Mouse (Mus musculus) kidney, embryonic 14.5 days (tissue): ENCODE data around the gene Cux2. TPM values are rescaled to one million over a fixed set of nuclear protein-coding genes. Genes with fewer than 3 reads are reported as not detected.

Experiments
- ATAC-seq: fragments of 200-750 bp; cut with Nextera tagmentation; 2 replicates; pipeline ENCODE4 v1.8.0; 2017; ENCODE audit warnings: moderate number of reproducible peaks, mild to moderate bottlenecking, moderate TSS enrichment, moderate library complexity; ENCODE audit not compliant: low FRiP score, low TSS enrichment
- H3K27ac ChIP-seq: fragments of 300-500 bp; sonication (generic); 2 replicates; pipeline ENCODE4 v1.5.1; 2014; ENCODE audit warnings: low read depth, mild to moderate bottlenecking, low read length, moderate library complexity, mixed read lengths
- H3K27me3 ChIP-seq: fragments of 300-500 bp; sonication (generic); 2 replicates; pipeline ENCODE4 v1.6.1; 2014; ENCODE audit warnings: mild to moderate bottlenecking, low read length; ENCODE audit not compliant: control insufficient read depth, insufficient read depth
- H3K36me3 ChIP-seq: fragments of 300-500 bp; sonication (generic); 2 replicates; pipeline ENCODE4 v1.6.1; 2014; ENCODE audit warnings: low read length, mixed read lengths; ENCODE audit not compliant: control insufficient read depth, insufficient read depth
- H3K4me1 ChIP-seq: fragments of 300-500 bp; sonication (generic); 2 replicates; pipeline ENCODE4 v1.6.1; 2014; ENCODE audit warnings: low read length, mixed read lengths; ENCODE audit not compliant: control insufficient read depth, insufficient read depth
- H3K4me2 ChIP-seq: fragments of 300-500 bp; sonication (generic); replicated peaks from 2 replicates; pipeline ENCODE4 v1.6.1; 2014; ENCODE audit warnings: low read depth, mild to moderate bottlenecking, low read length
- H3K4me3 ChIP-seq: fragments of 300-500 bp; sonication (generic); 2 replicates; pipeline ENCODE4 v1.5.1; 2014; ENCODE audit warnings: mild to moderate bottlenecking, low read length
- H3K9ac ChIP-seq: fragments of 300-500 bp; sonication (generic); 2 replicates; pipeline ENCODE4 v1.6.1; 2014; ENCODE audit warnings: low read depth, mild to moderate bottlenecking, low read length, moderate library complexity
- H3K9me3 ChIP-seq: fragments of 300-500 bp; sonication (generic); 2 replicates; pipeline ENCODE4 v1.6.1; 2016; ENCODE audit warnings: low read length; ENCODE audit not compliant: control insufficient read depth
- WGBS: fragments of 180-500 bp; shearing (Covaris S2); extraction: QIAGEN DNeasy Blood & Tissue Kit; methylation state at CpG from one replicate; pipeline ENCODE4 v1.1.7; 2014; 5-methylcytosine and 5-hydroxymethylcytosine counted together
- polyA plus RNA-seq: library from polyadenylated mRNA; unstranded; fragments of >200 nt; fragmentation: Nextera tagmentation; extraction: Ambion mirVana; gene quantifications from 2 replicates; pipeline ENCODE4 v1.2.1, GENCODE M21; 2014

The Cux2 gene
- polyA plus RNA-seq, 1 experiment from 2014 or later, result 15.1 TPM

DNA sequence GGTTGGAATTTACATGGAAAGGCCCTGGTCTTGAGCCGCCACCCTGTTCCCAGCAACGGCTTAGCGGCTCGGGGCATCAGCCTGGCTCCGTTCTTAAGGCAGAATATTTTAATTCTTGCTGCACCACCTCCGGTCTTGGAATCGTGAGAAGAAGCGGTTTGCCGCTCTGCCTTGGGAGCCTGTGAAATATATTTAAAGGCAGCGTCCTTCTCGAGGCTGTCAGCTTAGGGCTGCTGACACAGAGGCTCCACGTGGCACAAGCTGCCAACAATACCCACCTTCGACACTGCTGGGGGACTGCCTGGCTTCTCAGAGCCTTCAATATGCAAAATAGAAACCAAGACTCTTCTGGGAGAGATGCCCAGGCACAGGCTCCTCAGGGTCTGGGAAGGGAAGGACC, 18.7 kb upstream of the Cux2 start:
- Histone ChIP-seq H3K9ac (no peak overlapping the region), H3K4me1 (no peaks in the 10 kb centered on the region), H3K36me3 (no peaks in the 10 kb centered on the region), H3K27ac (no peak overlapping the region), H3K27me3 (no peaks in the 10 kb centered on the region), H3K4me2 (no peak overlapping the region), H3K9me3 (no peaks in the 10 kb centered on the region), H3K4me3 (no peak overlapping the region)
- 82% methylated on average over 13 of the region's 13 CpGs for WGBS
- no peak for ATAC-seq

DNA sequence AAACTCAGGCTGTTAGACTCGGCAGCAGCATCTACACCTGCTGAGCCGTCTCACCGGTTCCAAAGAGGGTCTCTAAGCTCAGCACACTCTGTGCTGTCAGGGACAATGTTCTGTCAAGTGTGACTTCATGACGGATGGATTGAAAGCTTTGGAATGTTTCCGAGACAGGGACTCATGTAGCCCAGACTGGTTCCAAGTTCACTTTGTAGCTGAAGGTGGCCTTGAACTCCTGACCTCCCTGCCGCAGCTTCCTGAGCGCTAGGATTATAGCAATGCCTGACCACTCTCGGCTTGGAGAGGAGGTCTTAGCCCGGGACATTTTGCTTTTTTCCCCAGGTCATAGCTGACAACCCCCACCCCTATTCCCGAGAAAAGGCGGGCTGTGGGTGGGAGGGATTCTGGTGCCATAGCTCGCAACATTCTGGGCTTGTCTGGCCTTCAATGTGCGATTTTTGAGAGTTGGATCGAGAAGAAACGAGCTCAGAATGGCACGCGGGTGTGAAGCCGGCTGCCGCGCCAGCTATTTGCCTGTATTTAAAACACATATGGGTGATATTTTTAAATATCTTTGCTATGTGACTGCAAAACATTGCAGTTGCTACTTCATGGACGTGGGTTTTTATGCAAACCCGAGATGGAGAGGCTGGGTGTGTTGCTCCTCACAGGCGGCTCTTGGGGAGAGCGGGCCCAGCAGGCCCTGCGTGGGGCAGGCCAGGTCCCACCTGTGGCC, 13.5 kb upstream of the Cux2 start:
- Histone ChIP-seq H3K4me3 (no peak overlapping the region), H3K36me3 (no peaks in the 10 kb centered on the region), H3K27me3 (no peaks in the 10 kb centered on the region), H3K9me3 (no peaks in the 10 kb centered on the region), H3K9ac (no peak overlapping the region), H3K27ac (no peak overlapping the region), H3K4me2 (no peak overlapping the region), H3K4me1 (peaks cover 26% of the 10 kb centered on the region)
- no peak for ATAC-seq
- 64% methylated on average over 25 of the region's 25 CpGs for WGBS

DNA sequence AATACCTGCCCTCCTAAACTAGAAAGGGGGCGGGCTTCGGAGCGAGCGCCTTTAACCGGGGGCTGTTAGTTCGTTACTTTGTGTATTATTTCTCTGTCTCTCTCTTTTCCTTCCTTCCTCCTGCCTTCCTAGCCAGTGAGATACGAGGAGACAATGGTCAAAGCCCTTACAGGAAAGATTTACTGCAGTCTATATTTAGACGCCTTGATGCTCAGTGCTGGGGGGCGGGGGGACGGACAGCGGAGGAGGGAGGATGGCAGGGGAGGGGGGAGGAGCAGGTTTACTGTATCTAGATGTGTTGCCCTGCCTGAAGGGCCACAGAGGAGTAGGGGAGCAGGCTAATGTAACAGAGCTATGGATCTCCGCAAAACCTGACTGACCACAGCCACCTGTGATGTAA, 12.6 kb upstream of the Cux2 start:
- H3K27me3 ChIP-seq, result no peaks in the 10 kb centered on the region
- 14% methylated on average over 12 of the region's 12 CpGs for WGBS
- H3K9me3 ChIP-seq, result peaks cover 4% of the 10 kb centered on the region
- 0 out of 2 replicates have a peak overlapping the region, but pooled peaks have one; percentile 6 for H3K27ac ChIP-seq
- H3K4me1 ChIP-seq, result peaks cover 26% of the 10 kb centered on the region
- no peak overlapping the region for H3K9ac ChIP-seq
- no peaks in the 10 kb centered on the region for H3K36me3 ChIP-seq
- H3K4me2 ChIP-seq, result peak overlapping the region; percentile 36
- ATAC-seq, result peak; percentile 17; the same call in 1 of the 2 replicates
- no peak overlapping the region for H3K4me3 ChIP-seq

DNA sequence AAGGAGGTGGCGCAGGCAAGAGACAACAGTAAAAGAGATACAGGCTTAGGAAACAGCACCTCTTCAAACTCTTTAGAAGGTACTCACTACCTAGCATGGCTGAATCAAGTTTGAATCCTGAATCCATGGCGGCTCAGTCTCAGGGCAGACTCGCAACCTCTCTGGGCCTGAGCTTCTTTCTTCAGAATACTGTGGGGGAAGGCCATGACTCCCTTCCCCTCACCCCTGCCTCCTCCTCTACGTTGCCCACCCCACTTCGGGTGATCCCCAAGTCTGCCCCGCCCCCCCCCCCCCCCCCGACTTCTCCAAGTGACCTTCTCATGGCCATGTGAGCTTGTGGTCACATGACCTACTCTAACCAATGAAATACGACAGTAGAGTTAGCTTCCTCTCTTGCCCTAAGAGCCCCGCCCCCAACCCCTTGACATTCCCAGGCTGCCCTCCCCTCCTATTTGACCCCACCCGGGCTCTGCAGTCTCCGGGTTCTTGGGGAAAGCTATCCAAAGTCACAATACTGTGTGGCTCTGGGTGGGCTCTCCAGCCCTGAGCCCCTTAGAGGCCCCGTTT, 10.9 kb upstream of the Cux2 start:
- H3K4me1 ChIP-seq, result peaks cover 30% of the 10 kb centered on the region
- no peak overlapping the region for H3K27ac ChIP-seq
- no peak overlapping the region for H3K4me3 ChIP-seq
- no peak overlapping the region for H3K9ac ChIP-seq
- no peaks in the 10 kb centered on the region for H3K27me3 ChIP-seq
- 43% methylated on average over 9 of the region's 12 CpGs for WGBS
- H3K36me3 ChIP-seq, result no peaks in the 10 kb centered on the region
- 0 out of 2 replicates have a peak overlapping the region, but pooled peaks have one; percentile 3 for H3K4me2 ChIP-seq
- ATAC-seq, result peak; percentile 12; the same call in 1 of the 2 replicates
- H3K9me3 ChIP-seq, result peaks cover 8% of the 10 kb centered on the region

DNA sequence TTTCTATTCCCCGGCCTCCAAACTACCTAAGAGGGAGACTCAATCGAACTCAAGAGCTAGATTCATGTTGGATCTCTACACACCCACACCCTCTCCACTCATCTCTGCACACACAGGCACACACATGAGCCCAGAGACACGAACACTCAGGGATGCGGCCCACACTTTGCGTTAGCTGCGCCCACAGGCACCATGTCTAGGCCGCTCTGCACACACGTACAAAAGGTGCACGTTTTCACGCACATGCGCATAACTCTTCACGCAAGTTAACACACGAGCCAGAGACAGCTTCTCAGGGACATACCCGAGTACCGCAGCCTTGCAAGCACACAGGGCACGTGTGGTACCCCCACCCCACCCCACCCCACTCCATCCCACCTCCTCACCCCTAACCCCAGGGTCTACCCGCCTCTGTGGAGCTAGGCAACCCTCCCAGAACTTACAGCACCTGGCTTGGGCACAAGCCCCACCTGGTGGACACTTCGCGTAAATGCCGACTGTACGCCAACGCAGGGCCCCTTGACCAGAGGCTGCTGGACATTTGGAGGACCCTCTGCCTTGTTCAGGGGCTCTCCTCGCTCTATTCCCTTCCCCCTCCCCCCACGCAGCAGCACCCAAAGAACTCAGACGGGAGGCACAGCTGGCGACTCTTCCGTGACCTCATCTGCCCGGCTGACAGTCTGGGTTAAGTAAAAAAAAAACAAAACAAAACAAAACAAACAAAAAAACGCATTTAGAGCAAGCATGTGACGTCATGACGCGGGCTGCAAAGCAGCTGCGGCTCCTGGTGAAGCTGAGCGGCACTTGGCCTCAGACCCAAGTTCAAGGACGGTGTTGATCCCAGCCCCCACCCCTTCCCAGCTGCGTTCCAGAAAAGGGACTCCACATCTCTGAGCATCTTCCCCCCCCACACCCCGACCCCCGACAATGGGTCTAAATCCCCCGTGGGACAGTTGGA, 9.4 kb upstream of the Cux2 start:
- Histone ChIP-seq H3K9ac (no peak overlapping the region), H3K27me3 (no peaks in the 10 kb centered on the region), H3K9me3 (peaks cover 8% of the 10 kb centered on the region), H3K4me2 (peak overlapping the region; percentile 45), H3K27ac (no peak overlapping the region), H3K4me3 (peak overlapping the region; percentile 27), H3K36me3 (no peaks in the 10 kb centered on the region), H3K4me1 (peaks cover 30% of the 10 kb centered on the region)
- ATAC-seq, result peak; percentile 17; the same call in 1 of the 2 replicates
- WGBS, result 26% methylated on average over 39 of the region's 39 CpGs

DNA sequence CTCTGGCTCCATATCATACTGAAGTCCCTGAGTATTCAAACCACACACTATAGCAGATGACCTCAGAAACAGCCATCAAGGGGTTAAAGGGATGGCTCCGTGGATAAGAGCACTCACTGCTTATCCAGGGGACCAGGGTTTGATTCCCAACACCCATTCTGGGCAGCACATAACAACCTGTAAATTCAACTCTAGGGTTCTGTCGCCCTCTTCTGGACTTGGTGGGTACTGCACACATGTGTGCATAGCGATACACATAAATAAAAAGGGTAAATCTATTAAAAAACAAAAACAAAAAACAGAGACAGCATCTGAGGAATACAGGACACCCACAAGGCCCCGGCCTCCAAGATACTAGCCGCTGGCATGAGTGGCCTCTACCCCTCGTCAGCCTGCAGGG, 7.7 kb upstream of the Cux2 start:
- H3K36me3 ChIP-seq, result no peaks in the 10 kb centered on the region
- H3K9me3 ChIP-seq, result peaks cover 8% of the 10 kb centered on the region
- peaks cover 29% of the 10 kb centered on the region for H3K4me1 ChIP-seq
- H3K4me2 ChIP-seq, result no peak overlapping the region
- no peak overlapping the region for H3K9ac ChIP-seq
- no peaks in the 10 kb centered on the region for H3K27me3 ChIP-seq
- ATAC-seq, result no peak
- H3K27ac ChIP-seq, result no peak overlapping the region
- H3K4me3 ChIP-seq, result no peak overlapping the region
- 66% methylated on average over 6 of the region's 6 CpGs for WGBS

DNA sequence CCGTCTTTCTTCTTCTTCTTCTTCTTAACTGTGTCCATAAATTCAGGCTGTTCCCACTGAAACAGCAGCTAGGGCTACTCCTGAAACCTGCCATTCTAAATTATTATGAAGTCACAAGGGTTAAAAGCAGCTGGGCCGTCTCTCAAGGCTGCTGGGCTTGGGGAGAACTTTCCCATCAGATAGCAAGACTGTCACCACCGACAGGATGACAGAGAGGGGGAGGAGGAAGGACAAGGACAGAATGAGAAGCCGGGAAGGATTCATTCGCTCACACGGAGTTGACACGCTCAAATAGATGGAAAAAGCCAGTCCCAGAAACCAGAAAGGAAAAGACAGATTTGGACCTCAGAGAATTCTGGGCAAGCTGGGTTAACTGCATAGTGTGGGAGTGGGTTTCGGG, 6.7 kb upstream of the Cux2 start:
- no peaks in the 10 kb centered on the region for H3K36me3 ChIP-seq
- 45% methylated on average over 8 of the region's 8 CpGs for WGBS
- no peak overlapping the region for H3K9ac ChIP-seq
- H3K9me3 ChIP-seq, result peaks cover 8% of the 10 kb centered on the region
- H3K4me3 ChIP-seq, result no peak overlapping the region
- no peak overlapping the region for H3K4me2 ChIP-seq
- peaks cover 20% of the 10 kb centered on the region for H3K4me1 ChIP-seq
- no peak for ATAC-seq
- H3K27me3 ChIP-seq, result no peaks in the 10 kb centered on the region
- no peak overlapping the region for H3K27ac ChIP-seq

DNA sequence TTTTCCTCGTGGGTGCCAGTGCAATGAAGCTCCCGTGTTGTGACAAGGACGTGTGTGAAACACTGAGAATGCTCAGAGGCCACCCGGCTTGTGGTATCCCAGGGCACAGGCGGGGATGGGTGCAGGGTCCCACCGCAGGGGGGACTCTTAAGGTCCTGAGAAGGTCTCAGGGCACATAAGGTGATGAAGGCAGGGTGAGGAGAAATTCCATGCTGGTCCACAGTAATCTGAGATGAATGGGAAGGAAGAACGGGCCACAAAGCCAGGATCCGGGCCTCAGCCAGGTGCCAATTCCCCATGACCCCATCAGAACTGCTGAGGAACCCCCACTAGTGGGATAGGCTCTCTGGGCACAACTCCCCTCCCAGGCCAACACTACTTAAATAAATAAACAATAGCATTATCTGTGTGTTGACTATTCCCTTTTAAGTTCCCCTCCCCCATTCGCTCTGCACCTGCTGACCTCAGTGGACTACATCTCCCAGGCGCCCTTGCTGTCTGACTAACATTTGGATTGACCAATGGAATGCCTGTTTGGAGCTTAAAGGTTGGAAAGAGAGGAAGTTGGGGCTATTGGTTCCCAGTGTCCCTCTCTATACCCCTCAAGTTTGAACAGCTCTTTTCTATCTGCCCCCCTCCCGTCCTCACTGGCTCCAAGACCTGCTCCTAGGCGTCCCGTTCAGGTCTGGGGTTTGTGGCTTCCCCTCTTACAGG, 4.4 kb upstream of the Cux2 start:
- 37% methylated on average over 13 of the region's 13 CpGs for WGBS

More for the DNA sequence above, 4.4 kb upstream of the Cux2 start:
- Histone ChIP-seq H3K4me3 (no peak overlapping the region; the same call in 1 of the 2 replicates), H3K9ac (no peak overlapping the region), H3K9me3 (peaks cover 8% of the 10 kb centered on the region), H3K4me1 (peaks cover 11% of the 10 kb centered on the region), H3K4me2 (peak overlapping the region; percentile 34; the same call in 1 of the 2 replicates), H3K27me3 (peaks cover 2% of the 10 kb centered on the region; the same call in 1 of the 2 replicates), H3K36me3 (no peaks in the 10 kb centered on the region), H3K27ac (no peak overlapping the region)
- ATAC-seq, result peak; percentile 26; the same call in 1 of the 2 replicates
